Mouse (Mus musculus): Measurements from ENCODE around the gene Fam227a. TPM values are rescaled to one million over a fixed set of nuclear protein-coding genes. Genes with fewer than 3 reads are reported as not detected.

Fam227a gene
- polyA plus RNA-seq, 1 experiment from 2014 or later: 0.15 TPM

- peak overlapping the region; percentile 95 for H3K4me2 ChIP-seq (ENCODE audit: low read depth, low read length)
- peak overlapping the region; percentile 97 for H3K9ac ChIP-seq (ENCODE audit: low read depth, low read length)
- H3K4me3 ChIP-seq (ENCODE audit: low read depth, low read length): peak overlapping the region; percentile 86
- no peak for ATAC-seq (ENCODE audit: low read depth)
- peaks cover 7% of the 10 kb centered on the region; the same call in 1 of the 2 replicates for H3K36me3 ChIP-seq (ENCODE audit: control insufficient read depth, insufficient read depth)
- H3K4me1 ChIP-seq (ENCODE audit: control insufficient read depth, low read depth, low read length): peaks cover 76% of the 10 kb centered on the region
- H3K27ac ChIP-seq (ENCODE audit: low read length): peak overlapping the region; percentile 89
- H3K9me3 ChIP-seq (replicated peaks; ENCODE audit: control insufficient read depth, low read length): no peaks in the 10 kb centered on the region
- no peaks in the 10 kb centered on the region for H3K27me3 ChIP-seq (ENCODE audit: control insufficient read depth, insufficient read depth, low read depth, low read length)
- 10% methylated on average over 11 of the region's 11 CpGs for WGBS (ENCODE audit: insufficient replicate concordance)
Observed at GRCm38 (mm10) chr15:79693740-79694139, 35.0 kb upstream of the Fam227a start.

GRCm38 (mm10) chr15:79692334-79692733 is 33.6 kb upstream of the Fam227a start:
- Histone ChIP-seq H3K4me1 (ENCODE audit: control insufficient read depth, low read depth, low read length) (peaks cover 74% of the 10 kb centered on the region), H3K4me3 (ENCODE audit: low read depth, low read length) (peak overlapping the region; percentile 86), H3K9ac (ENCODE audit: low read depth, low read length) (peak overlapping the region; percentile 97), H3K36me3 (ENCODE audit: control insufficient read depth, insufficient read depth) (peaks cover 5% of the 10 kb centered on the region; the same call in 1 of the 2 replicates), H3K27me3 (ENCODE audit: control insufficient read depth, insufficient read depth, low read depth, low read length) (no peaks in the 10 kb centered on the region), H3K4me2 (ENCODE audit: low read depth, low read length) (peak overlapping the region; percentile 95), H3K9me3 (replicated peaks; ENCODE audit: control insufficient read depth, low read length) (no peaks in the 10 kb centered on the region), H3K27ac (ENCODE audit: low read length) (peak overlapping the region; percentile 89)
- no peak for ATAC-seq (ENCODE audit: low read depth)
- 40% methylated on average over 5 of the region's 5 CpGs for WGBS (ENCODE audit: insufficient replicate concordance)

- peak overlapping the region; percentile 86 for H3K4me3 ChIP-seq (ENCODE audit: low read depth, low read length)
- H3K36me3 ChIP-seq (ENCODE audit: control insufficient read depth, insufficient read depth): peaks cover under 1% of the 10 kb centered on the region; the same call in 1 of the 2 replicates
- H3K9me3 ChIP-seq (replicated peaks; ENCODE audit: control insufficient read depth, low read length): no peaks in the 10 kb centered on the region
- H3K27me3 ChIP-seq (ENCODE audit: control insufficient read depth, insufficient read depth, low read depth, low read length): no peaks in the 10 kb centered on the region
- peak overlapping the region; percentile 95 for H3K4me2 ChIP-seq (ENCODE audit: low read depth, low read length)
- H3K27ac ChIP-seq (ENCODE audit: low read length): peak overlapping the region; percentile 93
- peak overlapping the region; percentile 97 for H3K9ac ChIP-seq (ENCODE audit: low read depth, low read length)
- WGBS (ENCODE audit: insufficient replicate concordance): under 1% methylated on average over 43 of the region's 53 CpGs
- peaks cover 65% of the 10 kb centered on the region for H3K4me1 ChIP-seq (ENCODE audit: control insufficient read depth, low read depth, low read length)
- ATAC-seq (ENCODE audit: low read depth): no peak
Observed at GRCm38 (mm10) chr15:79691023-79691508, 32.3 kb upstream of the Fam227a start.

GRCm38 (mm10) chr15:79690426-79691022 is 31.8 kb upstream of the Fam227a start, which contains the start of gene Gtpbp1:
Gene Gtpbp1 (plus strand): TSS chr15:79690845.
- WGBS (ENCODE audit: insufficient replicate concordance): under 1% methylated on average over 45 of the region's 45 CpGs
- peaks cover 65% of the 10 kb centered on the region for H3K4me1 ChIP-seq (ENCODE audit: control insufficient read depth, low read depth, low read length)

GRCm38 (mm10) chr15:79689662-79690425 is 31.1 kb upstream of the Fam227a start:
- Histone ChIP-seq H3K4me2 (ENCODE audit: low read depth, low read length) (peak overlapping the region; percentile 95), H3K27me3 (ENCODE audit: control insufficient read depth, insufficient read depth, low read depth, low read length) (no peaks in the 10 kb centered on the region), H3K4me1 (ENCODE audit: control insufficient read depth, low read depth, low read length) (peaks cover 65% of the 10 kb centered on the region), H3K9ac (ENCODE audit: low read depth, low read length) (peak overlapping the region; percentile 70), H3K27ac (ENCODE audit: low read length) (peak overlapping the region; percentile 93), H3K9me3 (replicated peaks; ENCODE audit: control insufficient read depth, low read length) (no peaks in the 10 kb centered on the region), H3K36me3 (ENCODE audit: control insufficient read depth, insufficient read depth) (no peaks in the 10 kb centered on the region), H3K4me3 (ENCODE audit: low read depth, low read length) (peak overlapping the region; percentile 86)
- WGBS (ENCODE audit: insufficient replicate concordance): 12% methylated on average over 24 of the region's 24 CpGs
- no peak for ATAC-seq (ENCODE audit: low read depth)

More at GRCm38 (mm10) chr15:79690426-79691022, 31.8 kb upstream of the Fam227a start, which contains the start of gene Gtpbp1:
- H3K36me3 ChIP-seq (ENCODE audit: control insufficient read depth, insufficient read depth): no peaks in the 10 kb centered on the region
- H3K27me3 ChIP-seq (ENCODE audit: control insufficient read depth, insufficient read depth, low read depth, low read length): no peaks in the 10 kb centered on the region
- peak within 1 kb of the TSS; percentile 97 for H3K9ac ChIP-seq (ENCODE audit: low read depth, low read length)
- no peaks in the 10 kb centered on the region for H3K9me3 ChIP-seq (replicated peaks; ENCODE audit: control insufficient read depth, low read length)
- peak within 1 kb of the TSS; percentile 95 for H3K4me2 ChIP-seq (ENCODE audit: low read depth, low read length)
- peak; percentile 84 for ATAC-seq (ENCODE audit: low read depth)
- H3K27ac ChIP-seq (ENCODE audit: low read length): peak within 1 kb of the TSS; percentile 93
- peak within 1 kb of the TSS; percentile 86 for H3K4me3 ChIP-seq (ENCODE audit: low read depth, low read length)

GRCm38 (mm10) chr15:79688268-79688956 is 29.7 kb upstream of the Fam227a start:
- Histone ChIP-seq H3K4me1 (ENCODE audit: control insufficient read depth, low read depth, low read length) (peaks cover 65% of the 10 kb centered on the region), H3K4me3 (ENCODE audit: low read depth, low read length) (peak overlapping the region; percentile 92), H3K36me3 (ENCODE audit: control insufficient read depth, insufficient read depth) (no peaks in the 10 kb centered on the region), H3K27me3 (ENCODE audit: control insufficient read depth, insufficient read depth, low read depth, low read length) (no peaks in the 10 kb centered on the region), H3K27ac (ENCODE audit: low read length) (peak overlapping the region; percentile 99), H3K4me2 (ENCODE audit: low read depth, low read length) (peak overlapping the region; percentile 89), H3K9me3 (replicated peaks; ENCODE audit: control insufficient read depth, low read length) (no peaks in the 10 kb centered on the region), H3K9ac (ENCODE audit: low read depth, low read length) (peak overlapping the region; percentile 98)
- ATAC-seq (ENCODE audit: low read depth): no peak
- 7% methylated on average over 8 of the region's 8 CpGs for WGBS (ENCODE audit: insufficient replicate concordance)

- peak within 1 kb of the TSS; percentile 89 for H3K4me2 ChIP-seq (ENCODE audit: low read depth, low read length)
- H3K27ac ChIP-seq (ENCODE audit: low read length): peak within 1 kb of the TSS; percentile 99
- H3K9ac ChIP-seq (ENCODE audit: low read depth, low read length): peak within 1 kb of the TSS; percentile 98
- peaks cover 65% of the 10 kb centered on the region for H3K4me1 ChIP-seq (ENCODE audit: control insufficient read depth, low read depth, low read length)
- H3K4me3 ChIP-seq (ENCODE audit: low read depth, low read length): peak within 1 kb of the TSS; percentile 92
- no peaks in the 10 kb centered on the region for H3K36me3 ChIP-seq (ENCODE audit: control insufficient read depth, insufficient read depth)
- no peaks in the 10 kb centered on the region for H3K9me3 ChIP-seq (replicated peaks; ENCODE audit: control insufficient read depth, low read length)
- peak; percentile 74 for ATAC-seq (ENCODE audit: low read depth)
- WGBS (ENCODE audit: insufficient replicate concordance): under 1% methylated on average over 68 of the region's 72 CpGs
- H3K27me3 ChIP-seq (ENCODE audit: control insufficient read depth, insufficient read depth, low read depth, low read length): no peaks in the 10 kb centered on the region
Observed at GRCm38 (mm10) chr15:79687646-79688267, 29.0 kb upstream of the Fam227a start, which contains the start of gene Josd1. Gene Josd1 (minus strand): TSS chr15:79687919.

GRCm38 (mm10) chr15:79687175-79687574 is 28.4 kb upstream of the Fam227a start:
- H3K4me3 ChIP-seq (ENCODE audit: low read depth, low read length): peak overlapping the region; percentile 92
- H3K9me3 ChIP-seq (replicated peaks; ENCODE audit: control insufficient read depth, low read length): no peaks in the 10 kb centered on the region
- WGBS (ENCODE audit: insufficient replicate concordance): under 1% methylated on average over 33 of the region's 33 CpGs
- H3K27me3 ChIP-seq (ENCODE audit: control insufficient read depth, insufficient read depth, low read depth, low read length): no peaks in the 10 kb centered on the region
- H3K36me3 ChIP-seq (ENCODE audit: control insufficient read depth, insufficient read depth): no peaks in the 10 kb centered on the region
- peak overlapping the region; percentile 98 for H3K9ac ChIP-seq (ENCODE audit: low read depth, low read length)
- H3K4me2 ChIP-seq (ENCODE audit: low read depth, low read length): peak overlapping the region; percentile 89
- peak overlapping the region; percentile 99 for H3K27ac ChIP-seq (ENCODE audit: low read length)
- H3K4me1 ChIP-seq (ENCODE audit: control insufficient read depth, low read depth, low read length): peaks cover 65% of the 10 kb centered on the region
- no peak for ATAC-seq (ENCODE audit: low read depth)

Data from liver, embryonic 16.5 days (tissue).